Mouse (Mus musculus): ENCODE data around the gene Mief2. TPM values are rescaled to one million over a fixed set of nuclear protein-coding genes. Genes with fewer than 3 reads are reported as not detected.

Mief2 gene
- polyA plus RNA-seq, 1 experiment, result 10.2 TPM

- no peak overlapping the region for H3K4me3 ChIP-seq (replicated peaks)
- H3K36me3 ChIP-seq (replicated peaks; ENCODE audit: low read length), result peaks cover 99% of the 10 kb centered on the region
- no peaks in the 10 kb centered on the region for H3K27me3 ChIP-seq (replicated peaks)
These were observed 12.4 kb upstream of the Mief2 start for GRCm38 (mm10) chr11:60715833-60716232.

DNA sequence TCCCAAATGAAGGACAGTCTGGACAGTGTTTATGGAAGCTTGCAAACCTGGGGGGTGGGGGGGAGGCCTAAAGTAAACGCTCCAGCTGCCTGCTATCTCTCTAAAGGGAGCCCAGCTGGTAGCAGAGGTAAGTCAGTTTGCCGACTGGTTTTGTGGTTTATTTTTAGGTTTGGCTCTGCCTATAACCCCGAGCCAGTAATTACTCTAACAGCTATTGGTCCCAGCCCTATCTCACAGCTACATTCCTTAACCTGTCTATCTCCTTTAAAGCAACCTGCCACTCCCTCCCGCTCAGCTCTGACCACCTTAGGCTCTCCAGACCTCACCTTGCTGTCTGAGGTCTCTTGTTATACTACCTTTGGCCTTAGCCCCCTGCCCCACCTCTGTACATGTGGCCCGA, 8.9 kb upstream of the Mief2 start:
- H3K4me1 ChIP-seq, result no peaks in the 10 kb centered on the region
- no peaks in the 10 kb centered on the region for H3K9me3 ChIP-seq
- TF ChIP-seq GATA1 (IDR thresholded peaks at IDR 0.05; ENCODE audit: borderline replicate concordance, low read length) (no peak), FLI1 (IDR thresholded peaks at IDR 0.05; ENCODE audit: low read length) (no peak)
- no peaks in the 10 kb centered on the region for H3K27me3 ChIP-seq (replicated peaks)
- H3K4me3 ChIP-seq (replicated peaks), result no peak overlapping the region
- peaks cover 99% of the 10 kb centered on the region for H3K36me3 ChIP-seq (replicated peaks; ENCODE audit: low read length)

More at GRCm38 (mm10) chr11:60715833-60716232, 12.4 kb upstream of the Mief2 start:
- TF ChIP-seq GATA1 (IDR thresholded peaks at IDR 0.05; ENCODE audit: borderline replicate concordance, low read length) (no peak), FLI1 (IDR thresholded peaks at IDR 0.05; ENCODE audit: low read length) (no peak)
- H3K9me3 ChIP-seq, result no peaks in the 10 kb centered on the region
- H3K4me1 ChIP-seq, result no peaks in the 10 kb centered on the region

GRCm38 (mm10) chr11:60726601-60727391, 1.4 kb upstream of the Mief2 start, which contains the start of gene Flii:
Gene Flii (minus strand): TSS chr11:60727263.
- no peaks in the 10 kb centered on the region for H3K9me3 ChIP-seq
- peaks cover 49% of the 10 kb centered on the region for H3K4me1 ChIP-seq
- peaks cover 60% of the 10 kb centered on the region for H3K36me3 ChIP-seq (replicated peaks; ENCODE audit: low read length)
- H3K27me3 ChIP-seq (replicated peaks), result no peaks in the 10 kb centered on the region
- peak within 1 kb of the TSS; percentile 99 for H3K4me3 ChIP-seq (replicated peaks)
- no peak for TF ChIP-seq GATA1 (IDR thresholded peaks at IDR 0.05; ENCODE audit: borderline replicate concordance, low read length)
- TF ChIP-seq FLI1 (IDR thresholded peaks at IDR 0.05; ENCODE audit: low read length), result no peak

GRCm38 (mm10) chr11:60727392-60728140, 632 bp upstream of the Mief2 start:
- Histone ChIP-seq H3K4me1 (peaks cover 49% of the 10 kb centered on the region), H3K27me3 (replicated peaks) (no peaks in the 10 kb centered on the region), H3K4me3 (replicated peaks) (peak overlapping the region; percentile 99), H3K9me3 (no peaks in the 10 kb centered on the region), H3K36me3 (replicated peaks; ENCODE audit: low read length) (peaks cover 60% of the 10 kb centered on the region)
- TF ChIP-seq FLI1 (IDR thresholded peaks at IDR 0.05; ENCODE audit: low read length) (no peak), GATA1 (IDR thresholded peaks at IDR 0.05; ENCODE audit: borderline replicate concordance, low read length) (no peak)

- TF ChIP-seq FLI1 (IDR thresholded peaks at IDR 0.05; ENCODE audit: low read length) (no peak), GATA1 (IDR thresholded peaks at IDR 0.05; ENCODE audit: borderline replicate concordance, low read length) (no peak)
- H3K9me3 ChIP-seq, result no peaks in the 10 kb centered on the region
- no peaks in the 10 kb centered on the region for H3K27me3 ChIP-seq (replicated peaks)
- H3K36me3 ChIP-seq (replicated peaks; ENCODE audit: low read length), result peaks cover 59% of the 10 kb centered on the region
- peak overlapping the region; percentile 99 for H3K4me3 ChIP-seq (replicated peaks)
- peaks cover 62% of the 10 kb centered on the region for H3K4me1 ChIP-seq
These were observed 1.0 kb downstream of the Mief2 start for GRCm38 (mm10) chr11:60729217-60729641.

DNA sequence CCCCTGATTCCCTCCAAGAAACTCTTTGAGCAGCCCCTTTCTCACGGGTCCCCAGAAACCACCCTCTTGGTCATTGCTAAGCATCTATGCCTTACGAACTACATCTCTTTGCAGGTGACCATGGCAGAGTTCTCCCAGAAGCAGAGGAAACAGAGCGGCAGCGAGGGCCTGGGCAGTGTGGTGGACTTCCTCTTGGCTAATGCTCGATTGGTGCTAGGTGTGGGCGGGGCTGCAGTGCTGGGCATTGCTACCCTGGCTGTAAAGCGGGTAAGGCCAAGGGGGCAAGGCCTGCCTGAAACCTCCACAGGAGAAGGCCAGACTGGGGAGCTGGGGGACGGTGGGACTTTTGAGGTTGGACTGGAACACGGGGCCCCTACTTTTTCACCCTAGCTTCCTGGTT, 2.0 kb downstream of the Mief2 start:
- no peak overlapping the region for H3K4me3 ChIP-seq (replicated peaks)
- H3K36me3 ChIP-seq (replicated peaks; ENCODE audit: low read length), result peaks cover 50% of the 10 kb centered on the region
- no peak for TF ChIP-seq FLI1 (IDR thresholded peaks at IDR 0.05; ENCODE audit: low read length)
- no peaks in the 10 kb centered on the region for H3K9me3 ChIP-seq
- H3K27me3 ChIP-seq (replicated peaks), result no peaks in the 10 kb centered on the region
- peaks cover 57% of the 10 kb centered on the region for H3K4me1 ChIP-seq

DNA sequence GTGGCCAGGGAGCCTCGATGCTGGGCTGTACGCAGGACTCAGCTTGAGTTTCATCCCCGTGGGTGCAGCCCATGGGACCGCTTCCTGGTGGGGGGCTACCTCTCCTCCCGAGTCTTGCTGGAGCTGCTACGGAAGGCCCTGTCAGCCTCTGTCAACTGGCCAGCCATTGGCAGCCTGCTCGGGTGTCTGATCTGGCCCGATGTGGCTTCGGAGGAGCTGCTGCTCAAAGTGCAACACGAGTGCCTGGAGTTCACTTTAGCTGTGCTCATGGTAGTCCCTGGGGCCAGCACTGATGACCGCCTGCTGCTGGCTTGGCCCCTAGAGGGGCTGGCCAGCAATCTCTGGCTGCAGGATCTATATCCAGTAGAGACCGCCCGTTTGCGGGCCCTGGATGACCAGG, 3.1 kb downstream of the Mief2 start:
- H3K4me3 ChIP-seq (replicated peaks), result no peak overlapping the region
- TF ChIP-seq FLI1 (IDR thresholded peaks at IDR 0.05; ENCODE audit: low read length), result no peak
- no peak for TF ChIP-seq GATA1 (IDR thresholded peaks at IDR 0.05; ENCODE audit: borderline replicate concordance, low read length)
- H3K9me3 ChIP-seq, result no peaks in the 10 kb centered on the region
- H3K4me1 ChIP-seq, result peaks cover 48% of the 10 kb centered on the region
- peaks cover 47% of the 10 kb centered on the region for H3K36me3 ChIP-seq (replicated peaks; ENCODE audit: low read length)
- no peaks in the 10 kb centered on the region for H3K27me3 ChIP-seq (replicated peaks)

- Histone ChIP-seq H3K27me3 (replicated peaks) (no peaks in the 10 kb centered on the region), H3K4me1 (peaks cover 26% of the 10 kb centered on the region), H3K4me3 (replicated peaks) (no peak overlapping the region), H3K9me3 (peaks cover 13% of the 10 kb centered on the region), H3K36me3 (replicated peaks; ENCODE audit: low read length) (peaks cover 61% of the 10 kb centered on the region)
- no peak for TF ChIP-seq FLI1 (IDR thresholded peaks at IDR 0.05; ENCODE audit: low read length)
- no peak for TF ChIP-seq GATA1 (IDR thresholded peaks at IDR 0.05; ENCODE audit: borderline replicate concordance, low read length)
These were observed 6.0 kb downstream of the Mief2 start for GRCm38 (mm10) chr11:60734206-60734605.

DNA sequence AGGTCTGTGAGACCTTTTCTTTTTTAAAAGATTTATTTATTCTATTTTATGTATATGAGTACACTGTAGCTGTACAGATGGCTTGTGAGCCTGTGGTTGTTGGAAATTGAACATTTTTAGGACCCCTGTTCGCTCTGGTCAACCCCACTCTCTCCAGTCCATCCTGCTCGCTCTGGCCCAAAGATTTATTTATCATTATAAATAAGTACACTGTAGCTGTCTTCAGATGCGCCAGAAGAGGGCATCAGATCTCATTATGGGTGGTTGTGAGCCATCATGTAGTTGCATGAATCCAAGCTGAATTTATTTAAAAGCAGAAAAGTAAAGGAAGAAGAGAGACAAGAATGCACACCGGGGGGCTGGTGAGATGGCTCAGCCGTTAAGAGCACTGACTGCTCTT, 7.0 kb downstream of the Mief2 start:
- Histone ChIP-seq H3K27me3 (replicated peaks) (no peaks in the 10 kb centered on the region), H3K36me3 (replicated peaks; ENCODE audit: low read length) (peaks cover 67% of the 10 kb centered on the region), H3K9me3 (peaks cover 13% of the 10 kb centered on the region), H3K4me1 (peaks cover 22% of the 10 kb centered on the region), H3K4me3 (replicated peaks) (no peak overlapping the region)
- no peak for TF ChIP-seq FLI1 (IDR thresholded peaks at IDR 0.05; ENCODE audit: low read length)
- no peak for TF ChIP-seq GATA1 (IDR thresholded peaks at IDR 0.05; ENCODE audit: borderline replicate concordance, low read length)

GRCm38 (mm10) chr11:60736491-60736890, 8.3 kb downstream of the Mief2 start:
- Histone ChIP-seq H3K4me1 (peaks cover 18% of the 10 kb centered on the region), H3K36me3 (replicated peaks; ENCODE audit: low read length) (peaks cover 67% of the 10 kb centered on the region), H3K4me3 (replicated peaks) (no peak overlapping the region), H3K9me3 (peaks cover 13% of the 10 kb centered on the region), H3K27me3 (replicated peaks) (no peaks in the 10 kb centered on the region)
- TF ChIP-seq FLI1 (IDR thresholded peaks at IDR 0.05; ENCODE audit: low read length), result no peak
- no peak for TF ChIP-seq GATA1 (IDR thresholded peaks at IDR 0.05; ENCODE audit: borderline replicate concordance, low read length)

Measured in megakaryocyte, embryonic 14.5 days (primary cell).